Mouse (Mus musculus): Measurements from ENCODE around the gene RPS10-NUDT3.

RPS10-NUDT3 gene

GRCm38 (mm10) chr17:27574470-27575115, 60.4 kb downstream of the RPS10-NUDT3 start:
- no peak for DNase-seq (ENCODE audit: low spot score)

GRCm38 (mm10) chr17:27573772-27574320, 61.2 kb downstream of the RPS10-NUDT3 start:
- no peak for DNase-seq (ENCODE audit: low spot score)

GRCm38 (mm10) chr17:27571315-27571714, 63.7 kb downstream of the RPS10-NUDT3 start:
- peak; percentile 61 for DNase-seq (ENCODE audit: low spot score)

- DNase-seq (ENCODE audit: low spot score) = no peak
Measured at GRCm38 (mm10) chr17:27568228-27568627, 66.8 kb downstream of the RPS10-NUDT3 start.

- no peak for DNase-seq (ENCODE audit: low spot score)
Measured at GRCm38 (mm10) chr17:27565942-27566267, 69.1 kb downstream of the RPS10-NUDT3 start.

- peak; percentile 91 for DNase-seq (ENCODE audit: low spot score)
Measured at GRCm38 (mm10) chr17:27565163-27565941, 69.7 kb downstream of the RPS10-NUDT3 start, which contains the start of gene AI413582. TSS of gene AI413582 (minus strand) at chr17:27565756.

GRCm38 (mm10) chr17:27564391-27565162, 70.4 kb downstream of the RPS10-NUDT3 start:
- no peak for DNase-seq (ENCODE audit: low spot score)

GRCm38 (mm10) chr17:27563771-27564244, 71.2 kb downstream of the RPS10-NUDT3 start:
- no peak for DNase-seq (ENCODE audit: low spot score)

GRCm38 (mm10) chr17:27561809-27562526, 73.1 kb downstream of the RPS10-NUDT3 start:
- DNase-seq (ENCODE audit: low spot score) = no peak

GRCm38 (mm10) chr17:27560926-27561480, 74.0 kb downstream of the RPS10-NUDT3 start:
- DNase-seq (ENCODE audit: low spot score) = no peak

GRCm38 (mm10) chr17:27559596-27559995, 75.4 kb downstream of the RPS10-NUDT3 start:
- no peak for DNase-seq (ENCODE audit: low spot score)

- DNase-seq (ENCODE audit: low spot score) = no peak
Measured at GRCm38 (mm10) chr17:27558845-27559244, 76.2 kb downstream of the RPS10-NUDT3 start.

- no peak for DNase-seq (ENCODE audit: low spot score)
Measured at GRCm38 (mm10) chr17:27557927-27558661, 76.9 kb downstream of the RPS10-NUDT3 start.

GRCm38 (mm10) chr17:27557181-27557926, 77.7 kb downstream of the RPS10-NUDT3 start:
- DNase-seq (ENCODE audit: low spot score) = peak; percentile 73

GRCm38 (mm10) chr17:27556315-27557011, 78.6 kb downstream of the RPS10-NUDT3 start, which contains the start of gene Hmga1:
TSS of gene Hmga1 (plus strand) at chr17:27556497.
- DNase-seq (ENCODE audit: low spot score) = peak; percentile 86

- peak; percentile 90 for DNase-seq (ENCODE audit: low spot score)
Measured at GRCm38 (mm10) chr17:27555512-27556172, 79.4 kb downstream of the RPS10-NUDT3 start.

GRCm38 (mm10) chr17:27555075-27555511, 79.9 kb downstream of the RPS10-NUDT3 start:
- DNase-seq (ENCODE audit: low spot score) = peak; percentile 82

All from testis, postnatal 14 days (tissue).